Mouse (Mus musculus) olfactory bulb, adult 2 months (tissue): ENCODE measurements at regions not wholly inside any gene's neighbourhood (a gene's known extent, or its start where the extent isn't known, plus 50 kb on each side); places are given as distances from the start of the nearest gene placed in this dataset.

ENCODE experiments used
- H3K27ac ChIP-seq: fragments of 200-500 bp; 2 replicates; pipeline ENCODE4 v1.5.1; 2012; ENCODE audit warnings: low read depth, low read length; ENCODE audit not compliant: insufficient read depth
- H3K4me1 ChIP-seq: fragments of 200-500 bp; 2 replicates; pipeline ENCODE4 v1.6.1; 2012; ENCODE audit warnings: low read length; ENCODE audit not compliant: control insufficient read depth, insufficient read depth
- H3K4me3 ChIP-seq: fragments of 200-500 bp; 2 replicates; pipeline ENCODE4 v1.5.1; 2012; ENCODE audit warnings: mild to moderate bottlenecking, low read depth, low read length, moderate library complexity; ENCODE audit not compliant: insufficient read depth
- CTCF ChIP-seq: fragments of 200-500 bp; IDR thresholded peaks from 2 replicates; pipeline ENCODE4 v1.5.1; 2012; ENCODE audit warnings: low read depth, mild to moderate bottlenecking, low read length, moderate library complexity; ENCODE audit not compliant: insufficient read depth
- POLR2A ChIP-seq: fragments of 200-500 bp; IDR thresholded peaks from 2 replicates; pipeline ENCODE4 v1.6.1; 2012; ENCODE audit warnings: mild to moderate bottlenecking, low read depth, low read length, moderate library complexity; ENCODE audit not compliant: insufficient read depth
- WGBS: fragments of 180-500 bp; shearing (Covaris S2); methylation state at CpG from one replicate; pipeline ENCODE4 v1.1.7; 2018; 5-methylcytosine and 5-hydroxymethylcytosine counted together

DNA sequence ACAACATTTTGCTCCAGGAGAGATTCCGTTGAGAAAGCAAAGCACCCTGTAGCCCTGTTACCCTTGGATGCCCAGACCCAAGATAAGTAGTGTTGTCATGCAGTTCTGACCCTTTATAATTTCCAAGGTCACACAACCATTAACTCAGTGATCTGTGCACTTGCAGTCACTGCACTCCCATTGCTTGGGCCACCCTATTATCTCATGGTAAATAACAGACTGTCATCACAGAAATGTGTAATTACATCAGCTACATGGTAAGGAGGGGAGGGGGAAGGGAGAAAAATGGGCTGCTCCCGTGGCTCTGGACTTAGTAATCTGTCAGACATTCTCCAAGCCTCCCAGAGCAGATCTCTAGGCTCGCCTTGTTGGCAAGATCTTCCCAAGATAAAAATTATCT is 93.8 kb upstream of the Cd180 start:
- no peak overlapping the region for H3K4me3 ChIP-seq
- 37% methylated on average over 3 of the region's 3 CpGs for WGBS
- H3K27ac ChIP-seq: 0 out of 2 replicates have a peak overlapping the region, but pooled peaks have one; percentile 37
- TF ChIP-seq POLR2A (no peak), CTCF (no peak)
- no peaks in the 10 kb centered on the region; the same call in 1 of the 2 replicates for H3K4me1 ChIP-seq

- WGBS: 32% methylated on average over 4 of the region's 4 CpGs
- Histone ChIP-seq H3K27ac (peak overlapping the region; percentile 37; the same call in 1 of the 2 replicates), H3K4me1 (no peaks in the 10 kb centered on the region; the same call in 1 of the 2 replicates), H3K4me3 (no peak overlapping the region)
- no peak for TF ChIP-seq POLR2A
- no peak for TF ChIP-seq CTCF
Observed at GRCm38 (mm10) chr13:102600026-102600425, 93.3 kb upstream of the Cd180 start.

- Histone ChIP-seq H3K27ac (no peak overlapping the region), H3K4me3 (no peak overlapping the region), H3K4me1 (peaks cover 8% of the 10 kb centered on the region)
- 91% methylated on average over 2 of the region's 2 CpGs for WGBS
- no peak for TF ChIP-seq CTCF
- no peak for TF ChIP-seq POLR2A
Observed at GRCm38 (mm10) chr13:102624461-102624860, 68.9 kb upstream of the Cd180 start.

- no peak for TF ChIP-seq CTCF
- no peak for TF ChIP-seq POLR2A
- peaks cover 8% of the 10 kb centered on the region for H3K4me1 ChIP-seq
- H3K27ac ChIP-seq: peak overlapping the region; percentile 71
- no peak overlapping the region for H3K4me3 ChIP-seq
- 68% methylated on average over 8 of the region's 8 CpGs for whole genome bisulfite sequencing
Observed at GRCm38 (mm10) chr13:102625171-102625835, 68.1 kb upstream of the Cd180 start.

GRCm38 (mm10) chr13:102625836-102626340 is 67.5 kb upstream of the Cd180 start:
- TF ChIP-seq POLR2A (no peak), CTCF (no peak)
- Histone ChIP-seq H3K27ac (peak overlapping the region; percentile 71), H3K4me3 (no peak overlapping the region), H3K4me1 (peaks cover 8% of the 10 kb centered on the region)
- 59% methylated on average over 5 of the region's 5 CpGs for WGBS

- TF ChIP-seq CTCF (no peak), POLR2A (no peak)
- peaks cover 8% of the 10 kb centered on the region for H3K4me1 ChIP-seq
- H3K27ac ChIP-seq: no peak overlapping the region
- 95% methylated on average over 4 of the region's 4 CpGs for WGBS
- H3K4me3 ChIP-seq: no peak overlapping the region
Observed at GRCm38 (mm10) chr13:102627786-102628185, 65.6 kb upstream of the Cd180 start.

DNA sequence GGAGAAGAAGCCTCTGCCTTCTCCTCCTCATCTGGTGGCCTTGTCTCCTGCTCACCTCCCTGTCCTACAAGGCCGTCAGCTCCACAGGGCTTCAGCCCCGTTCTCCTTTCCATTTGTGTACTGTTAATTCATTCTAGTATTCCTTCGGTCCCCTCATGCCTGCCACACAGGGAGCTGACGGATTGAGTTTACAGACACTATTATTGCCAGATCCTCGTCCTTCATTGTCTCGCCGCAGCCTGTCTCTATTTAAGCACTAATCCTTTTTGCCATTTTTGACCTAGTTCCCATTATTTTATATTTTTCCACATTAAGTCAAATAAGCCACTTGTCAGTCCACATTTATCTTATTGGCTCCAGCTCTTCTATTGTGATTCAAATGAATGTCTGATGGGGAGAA is 64.2 kb upstream of the Cd180 start:
- H3K4me1 ChIP-seq: peaks cover 8% of the 10 kb centered on the region
- TF ChIP-seq POLR2A: no peak
- TF ChIP-seq CTCF: no peak
- H3K4me3 ChIP-seq: no peak overlapping the region
- H3K27ac ChIP-seq: no peak overlapping the region
- 75% methylated on average over 7 of the region's 7 CpGs for WGBS

DNA sequence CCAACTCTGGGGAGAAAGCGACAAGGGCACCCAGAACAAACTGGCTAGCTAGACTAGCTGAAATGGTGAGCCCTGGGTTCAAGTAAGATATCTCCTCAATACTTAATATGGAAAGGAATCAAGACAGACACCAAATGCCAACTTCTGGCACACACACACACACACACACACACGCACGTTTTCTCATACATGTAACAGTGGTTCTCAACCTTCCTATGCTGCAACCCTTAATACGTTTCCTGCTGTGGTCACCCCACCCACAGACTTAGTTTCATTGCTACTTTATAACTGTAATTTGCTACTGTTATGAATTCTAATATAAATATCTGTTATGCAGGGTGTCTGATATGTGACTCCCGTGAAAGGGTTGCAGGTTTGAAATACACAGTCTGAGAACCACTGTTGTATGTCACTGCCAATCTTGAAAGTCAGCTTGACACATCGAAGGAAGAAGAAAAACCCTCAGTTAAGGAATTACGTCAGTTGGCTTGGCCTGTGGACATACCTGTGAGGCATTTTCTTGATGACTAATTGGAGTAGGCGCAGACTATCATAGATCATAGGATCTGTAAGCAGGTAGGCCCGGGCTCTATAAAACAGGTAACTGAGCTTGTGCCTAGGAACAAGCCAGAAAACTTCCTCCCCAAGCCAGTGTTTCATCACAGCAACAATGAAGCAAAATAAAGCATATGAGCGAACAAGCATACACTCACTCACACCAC is 59.0 kb upstream of the Cd180 start:
- TF ChIP-seq CTCF (no peak), POLR2A (no peak)
- H3K4me1 ChIP-seq: no peaks in the 10 kb centered on the region
- no peak overlapping the region for H3K4me3 ChIP-seq
- 97% methylated on average over 10 of the region's 10 CpGs for WGBS
- no peak overlapping the region for H3K27ac ChIP-seq

- 67% methylated on average over 8 of the region's 8 CpGs for whole genome bisulfite sequencing
- Histone ChIP-seq H3K4me1 (no peaks in the 10 kb centered on the region), H3K27ac (no peak overlapping the region), H3K4me3 (no peak overlapping the region)
- TF ChIP-seq POLR2A: no peak
- no peak for TF ChIP-seq CTCF
Observed at GRCm38 (mm10) chr13:102636032-102636431, 57.3 kb upstream of the Cd180 start.
